Mouse (Mus musculus) bone marrow macrophage, adult 2 months (primary cell): Measurements from ENCODE around the gene Maats1. TPM values are rescaled to one million over a fixed set of nuclear protein-coding genes. Genes with fewer than 3 reads are reported as not detected.
A peak's percentile ranks its signal among the peaks of the same experiment; 100 is the strongest.

Experiments
- H3K27ac ChIP-seq: 2 replicates; pipeline ENCODE4 v1.5.1; 2012; ENCODE audit warnings: low read depth, low read length; ENCODE audit not compliant: insufficient read depth
- H3K4me1 ChIP-seq: 2 replicates; pipeline ENCODE4 v1.6.1; 2012; ENCODE audit warnings: low read length; ENCODE audit not compliant: control insufficient read depth, insufficient read depth
- H3K4me3 ChIP-seq: 2 replicates; pipeline ENCODE4 v1.5.1; 2012; ENCODE audit warnings: mild to moderate bottlenecking, low read length, moderate library complexity; ENCODE audit not compliant: insufficient read depth
- CTCF ChIP-seq: IDR thresholded peaks from 2 replicates; pipeline ENCODE4 v1.5.1; 2012; ENCODE audit warnings: low read depth, mild to moderate bottlenecking, low read length, moderate library complexity
- POLR2A ChIP-seq: IDR thresholded peaks from 2 replicates; pipeline ENCODE4 v1.6.1; 2012; ENCODE audit warnings: mild to moderate bottlenecking, low read depth, low read length, borderline replicate concordance
- polyA plus RNA-seq: library from polyadenylated mRNA; stranded (reverse); fragments of >200 nt; gene quantifications from 2 replicates; pipeline ENCODE4 v1.2.4, GENCODE M21; 2012; ENCODE audit not compliant: missing spikeins, insufficient read depth, insufficient read length

Gene Maats1
- polyA plus RNA-seq, 1 experiment, result not detected

DNA sequence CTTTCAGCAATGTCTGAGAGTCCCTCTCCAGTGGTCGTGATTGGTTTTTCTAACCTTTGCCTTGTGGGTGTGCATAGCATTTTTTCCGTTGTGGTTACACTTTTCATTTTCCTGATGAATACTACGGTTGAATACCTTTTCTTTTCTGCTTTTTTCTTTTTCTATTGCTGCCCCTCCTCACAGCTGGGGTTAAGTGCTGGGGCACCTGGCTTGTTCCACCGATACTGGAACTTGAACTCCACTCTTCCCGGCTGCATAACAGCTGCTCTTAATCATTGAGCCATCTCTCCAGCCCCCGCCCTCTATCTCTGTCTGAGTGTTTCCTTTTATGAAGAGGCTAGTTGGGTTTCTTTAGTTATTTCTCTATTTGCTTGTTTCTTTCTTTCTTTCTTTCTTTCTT is 37.1 kb upstream of the Maats1 start:
- peaks cover 4% of the 10 kb centered on the region; the same call in 1 of the 2 replicates for H3K4me1 ChIP-seq
- no peak overlapping the region for H3K4me3 ChIP-seq
- no peak for TF ChIP-seq POLR2A
- no peak for TF ChIP-seq CTCF
- H3K27ac ChIP-seq, result no peak overlapping the region

- Histone ChIP-seq H3K4me1 (peaks cover 4% of the 10 kb centered on the region; the same call in 1 of the 2 replicates), H3K27ac (no peak overlapping the region), H3K4me3 (no peak overlapping the region)
- TF ChIP-seq POLR2A (no peak), CTCF (no peak)
Measured at GRCm38 (mm10) chr16:38378591-38378990, 36.6 kb upstream of the Maats1 start.

- Histone ChIP-seq H3K4me1 (peaks cover 4% of the 10 kb centered on the region; the same call in 1 of the 2 replicates), H3K4me3 (no peak overlapping the region), H3K27ac (no peak overlapping the region)
- TF ChIP-seq CTCF (no peak), POLR2A (no peak)
Measured at GRCm38 (mm10) chr16:38377546-38377945, 35.6 kb upstream of the Maats1 start.

DNA sequence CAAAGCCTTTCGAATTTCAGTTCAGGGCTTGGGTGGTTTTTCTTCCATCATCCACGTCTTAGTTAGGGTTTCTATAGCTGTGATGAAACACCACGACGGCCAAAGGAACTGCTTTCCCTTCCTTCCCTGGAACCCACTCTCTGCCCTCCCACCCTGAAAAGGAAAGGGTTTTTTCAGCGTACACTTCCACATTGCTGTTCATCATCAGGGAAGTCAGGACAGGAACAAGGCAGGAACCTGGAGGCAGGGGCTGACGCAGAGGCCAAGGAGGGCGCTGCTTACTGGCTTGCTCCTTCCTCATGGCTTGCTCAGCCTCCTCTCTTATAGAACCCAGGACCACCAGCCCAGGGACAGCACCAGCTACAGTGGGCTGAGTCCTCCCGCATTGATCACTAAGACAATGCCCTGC is 34.9 kb upstream of the Maats1 start:
- peaks cover 4% of the 10 kb centered on the region; the same call in 1 of the 2 replicates for H3K4me1 ChIP-seq
- H3K4me3 ChIP-seq, result peak overlapping the region; percentile 64
- no peak; the same call in 1 of the 2 replicates for TF ChIP-seq CTCF
- TF ChIP-seq POLR2A, result no peak
- peak overlapping the region; percentile 61 for H3K27ac ChIP-seq

DNA sequence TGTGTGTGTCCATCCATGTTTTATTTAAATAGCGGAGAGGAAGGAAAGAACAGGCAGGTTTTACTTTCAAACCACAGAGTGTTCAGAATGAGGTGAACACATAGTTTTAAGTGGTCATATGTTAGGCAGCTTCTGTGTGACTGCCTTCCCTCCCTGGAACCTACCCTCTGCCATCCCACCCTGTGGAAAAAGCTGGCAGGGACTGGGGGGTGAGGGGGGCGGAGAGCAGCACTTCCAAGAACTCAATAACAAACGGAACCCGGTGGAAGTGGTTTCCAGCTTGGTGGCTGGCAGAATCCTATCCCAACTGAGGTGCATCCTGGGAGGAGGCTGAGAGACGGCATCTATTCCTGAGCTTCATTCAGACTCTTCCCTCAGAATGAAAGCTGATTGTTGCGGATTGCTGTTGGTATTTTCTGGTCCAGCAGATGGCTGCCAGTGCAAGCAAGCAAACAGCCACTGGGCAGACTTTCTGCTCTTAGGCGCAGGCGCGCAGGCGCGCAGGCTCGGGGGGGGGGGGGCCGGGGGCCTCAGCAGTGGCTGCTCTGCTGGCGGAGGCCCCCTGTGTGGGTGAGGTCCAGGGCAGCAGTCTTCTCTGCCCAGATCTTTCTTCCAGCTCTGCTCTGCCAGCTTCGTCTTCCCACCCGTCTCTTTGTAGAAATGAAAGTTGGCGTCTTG is 34.4 kb upstream of the Maats1 start:
- no peak for TF ChIP-seq CTCF
- no peak for TF ChIP-seq POLR2A
- Histone ChIP-seq H3K4me3 (peak overlapping the region; percentile 64), H3K4me1 (peaks cover 4% of the 10 kb centered on the region; the same call in 1 of the 2 replicates), H3K27ac (peak overlapping the region; percentile 61)

DNA sequence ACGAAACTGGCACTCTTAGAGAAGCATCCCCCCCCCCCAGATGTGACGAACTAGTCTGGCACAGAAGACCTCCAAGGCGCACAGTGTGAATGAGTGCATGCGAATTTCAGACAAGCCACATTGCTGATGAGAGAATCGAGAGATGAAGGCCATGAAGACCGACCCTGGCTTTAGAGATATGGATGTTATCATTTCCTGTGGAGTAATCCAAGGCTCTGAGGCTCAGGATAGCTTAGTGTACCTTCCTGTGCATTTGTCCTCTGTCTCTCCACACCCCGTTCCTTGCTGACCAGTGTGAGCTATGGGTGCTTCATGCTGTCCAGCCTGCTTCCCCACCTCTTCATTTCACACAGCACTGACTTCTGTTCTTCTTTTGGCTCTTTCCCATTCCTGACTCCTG is 33.2 kb upstream of the Maats1 start:
- peaks cover 4% of the 10 kb centered on the region; the same call in 1 of the 2 replicates for H3K4me1 ChIP-seq
- H3K27ac ChIP-seq, result no peak overlapping the region
- TF ChIP-seq CTCF, result no peak
- no peak for TF ChIP-seq POLR2A
- no peak overlapping the region for H3K4me3 ChIP-seq

DNA sequence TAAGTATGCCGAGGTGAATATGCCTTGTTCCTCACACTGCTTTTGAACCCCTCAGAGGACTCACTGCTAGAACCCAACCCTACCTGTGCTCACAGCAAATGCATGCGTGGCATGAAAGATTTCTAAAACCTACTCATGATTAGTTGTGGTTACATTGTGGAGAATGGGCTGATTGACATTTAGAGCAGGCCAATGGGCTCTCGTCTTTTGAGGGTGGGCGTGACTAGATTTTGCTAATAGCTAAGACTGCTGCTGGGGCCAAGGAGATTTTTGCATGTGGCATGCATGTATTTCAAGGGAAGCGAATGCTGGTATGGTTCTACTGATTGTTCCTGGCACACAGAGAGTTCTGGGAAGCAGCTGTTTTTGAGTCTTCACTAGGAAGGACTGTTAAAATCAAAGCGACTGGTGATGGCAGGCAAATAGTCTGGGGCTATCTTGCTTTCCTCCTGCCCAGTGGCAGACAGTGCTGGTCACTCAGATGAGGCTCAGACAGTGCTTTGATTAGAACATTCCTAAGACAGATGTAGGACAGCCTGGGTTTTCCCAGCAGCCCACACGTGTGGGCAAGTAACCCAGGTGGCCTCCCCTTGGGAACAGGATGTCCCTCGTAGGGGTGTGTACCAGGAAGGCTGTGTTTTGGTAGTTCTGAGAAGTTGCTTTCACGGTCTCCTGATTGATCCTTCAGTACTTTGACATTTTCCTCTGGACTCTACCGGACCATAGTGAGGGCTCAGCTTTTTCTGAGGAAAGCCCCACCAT is 32.6 kb upstream of the Maats1 start:
- no peak overlapping the region for H3K4me3 ChIP-seq
- H3K27ac ChIP-seq, result no peak overlapping the region
- TF ChIP-seq CTCF (no peak), POLR2A (no peak)
- H3K4me1 ChIP-seq, result peaks cover 4% of the 10 kb centered on the region; the same call in 1 of the 2 replicates

DNA sequence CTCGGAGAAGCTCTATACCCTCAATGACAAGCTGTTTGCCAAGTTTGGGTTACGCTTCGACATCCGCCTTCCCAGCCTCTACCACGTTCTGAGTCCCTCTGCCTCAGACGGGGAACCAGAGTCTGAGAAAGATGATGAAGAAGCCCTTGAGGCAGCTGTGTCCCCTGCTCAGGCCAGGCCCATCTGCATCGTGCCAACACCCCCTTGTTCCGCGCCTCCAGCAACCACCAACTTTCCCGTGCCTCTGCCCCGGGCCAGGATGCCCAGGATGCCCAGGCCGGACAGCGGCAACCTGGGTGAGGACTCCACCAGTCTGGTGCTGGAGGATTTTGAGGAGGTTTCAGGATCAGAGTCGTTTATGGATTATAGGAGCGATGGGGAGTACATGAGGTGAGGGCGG is 32.0 kb upstream of the Maats1 start:
- Histone ChIP-seq H3K4me1 (peaks cover 6% of the 10 kb centered on the region; the same call in 1 of the 2 replicates), H3K27ac (no peak overlapping the region)
- TF ChIP-seq POLR2A, result no peak
- no peak for TF ChIP-seq CTCF

DNA sequence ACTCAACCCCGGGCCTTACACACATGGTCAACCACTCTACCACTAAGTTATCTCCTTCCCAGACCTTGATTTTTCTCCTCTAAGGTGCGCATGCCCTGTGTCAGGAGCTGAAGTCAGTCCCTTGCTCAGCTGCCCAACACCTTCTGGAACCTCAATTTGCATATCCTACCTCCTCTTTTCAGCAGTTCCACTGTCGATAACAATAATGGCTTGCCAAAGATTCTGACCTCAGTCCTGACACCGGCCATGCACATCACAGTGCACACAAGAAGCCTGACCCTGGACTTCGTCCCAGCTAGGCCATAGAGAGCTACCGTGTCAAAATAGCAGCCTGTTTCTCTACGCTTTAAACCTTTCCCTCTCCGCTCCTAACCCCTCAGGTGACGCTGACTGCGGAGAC is 31.5 kb upstream of the Maats1 start:
- Histone ChIP-seq H3K4me3 (no peak overlapping the region), H3K27ac (no peak overlapping the region), H3K4me1 (peaks cover 9% of the 10 kb centered on the region)
- no peak for TF ChIP-seq POLR2A
- TF ChIP-seq CTCF, result no peak

More for the DNA sequence above, 32.0 kb upstream of the Maats1 start:
- H3K4me3 ChIP-seq, result no peak overlapping the region

DNA sequence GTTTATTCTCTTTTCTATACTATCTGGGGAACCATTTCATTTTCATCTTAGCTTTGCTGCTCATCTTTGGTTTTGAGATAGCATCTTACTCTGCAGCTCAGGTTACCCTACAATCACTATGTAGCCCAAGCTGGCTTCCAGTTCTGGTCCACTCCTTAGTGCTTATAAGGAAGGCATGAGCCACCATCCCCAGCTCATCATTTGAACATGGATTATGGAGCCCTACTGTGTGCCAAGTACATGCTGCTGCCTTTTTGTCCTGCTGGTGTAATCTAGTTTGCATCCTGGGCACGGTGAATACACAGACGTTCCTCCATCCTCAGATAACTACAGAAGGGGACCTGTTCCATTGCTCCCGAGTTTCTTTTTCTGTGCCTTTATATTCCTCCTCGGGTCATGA is 30.9 kb upstream of the Maats1 start:
- H3K27ac ChIP-seq, result no peak overlapping the region
- no peak for TF ChIP-seq POLR2A
- TF ChIP-seq CTCF, result no peak
- H3K4me1 ChIP-seq, result peaks cover 11% of the 10 kb centered on the region
- no peak overlapping the region for H3K4me3 ChIP-seq
